Comparison of ENCODE assay signal across 28 mouse cellular contexts in the genomic region with DNA sequence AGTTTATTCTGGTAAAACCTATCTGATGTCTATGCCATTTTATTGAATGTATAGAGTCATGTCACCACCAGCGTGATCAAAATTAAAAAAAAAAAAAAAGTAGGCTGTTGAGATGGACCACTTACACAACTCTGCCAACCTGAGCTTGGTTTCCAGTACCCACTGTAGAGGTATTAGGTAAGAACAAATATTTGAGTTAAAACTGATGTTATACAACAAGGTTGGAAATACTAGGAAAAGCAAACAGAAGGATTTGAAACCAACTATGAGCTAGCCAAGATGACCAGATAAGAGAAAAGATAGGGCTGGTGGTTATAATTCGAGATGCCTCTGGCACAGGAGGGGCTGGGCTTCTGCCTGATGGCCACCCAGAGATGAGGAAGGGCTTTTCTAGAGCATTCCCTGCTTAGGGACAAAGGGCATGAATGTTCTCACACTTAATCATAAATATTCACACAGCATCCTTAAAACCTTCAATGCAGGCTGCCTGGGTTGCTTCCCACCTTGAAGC.
"Had no signal": no experiment of that assay in that cellular context is flagged by ENCODE, and none has a peak within 500 bp of the region (broad histone marks: within the 10 kb centered on the region; RNA-seq: fewer than 3 reads in every experiment).

No protein-coding gene starts in this region.

- H3K4me2 ChIP-seq: embryonic facial prominence, embryonic 12.5 days; embryonic facial prominence, embryonic 13.5 days; embryonic facial prominence, embryonic 15.5 days; forebrain, embryonic 12.5 days; forebrain, embryonic 13.5 days; forebrain, embryonic 15.5 days had no signal

- H3K4me1 ChIP-seq: embryonic facial prominence, embryonic 12.5 days; embryonic facial prominence, embryonic 15.5 days; forebrain, embryonic 10.5 days; forebrain, embryonic 12.5 days; forebrain, embryonic 13.5 days; forebrain, embryonic 15.5 days had no signal

- H3K9me3 ChIP-seq: embryonic facial prominence, embryonic 10.5 days; embryonic facial prominence, embryonic 12.5 days; embryonic facial prominence, embryonic 13.5 days; embryonic facial prominence, embryonic 15.5 days; forebrain, embryonic 10.5 days; forebrain, embryonic 12.5 days; forebrain, embryonic 13.5 days; forebrain, embryonic 15.5 days had no signal

- H3K27me3 ChIP-seq: embryonic facial prominence, embryonic 12.5 days; embryonic facial prominence, embryonic 15.5 days; forebrain, embryonic 12.5 days; forebrain, embryonic 13.5 days; forebrain, embryonic 15.5 days had no signal

- H3K4me3 ChIP-seq: embryonic facial prominence, embryonic 10.5 days; embryonic facial prominence, embryonic 12.5 days; embryonic facial prominence, embryonic 13.5 days; embryonic facial prominence, embryonic 15.5 days; erythroblast, embryonic 14.5 days; forebrain, embryonic 10.5 days; forebrain, embryonic 12.5 days; forebrain, embryonic 13.5 days; forebrain, embryonic 15.5 days; gastrocnemius, adult 2 months had no signal

- H3K27ac ChIP-seq: embryonic facial prominence, embryonic 10.5 days; embryonic facial prominence, embryonic 12.5 days; embryonic facial prominence, embryonic 13.5 days; embryonic facial prominence, embryonic 15.5 days; forebrain, embryonic 10.5 days; forebrain, embryonic 12.5 days; forebrain, embryonic 13.5 days; forebrain, embryonic 15.5 days; gastrocnemius, adult 2 months had no signal

- H3K9ac ChIP-seq: embryonic facial prominence, embryonic 12.5 days; embryonic facial prominence, embryonic 13.5 days; embryonic facial prominence, embryonic 15.5 days; forebrain, embryonic 12.5 days; forebrain, embryonic 13.5 days; forebrain, embryonic 15.5 days; forebrain, postnatal 0 days had no signal

- DNase-seq: cerebellum, adult 2 months; cerebellum, adult 8-10 months; cerebellum, adult 9-10 months; cerebellum, adult 9-11 months; cerebellum, postnatal 10 days; cerebellum, postnatal 14 days; cerebellum, postnatal 25 days; cerebellum, postnatal 36 days; embryo, embryonic 11 days; forebrain, postnatal 0 days; gastrocnemius, adult 2 months; gastrocnemius, postnatal 10 days; gastrocnemius, postnatal 14 days; gastrocnemius, postnatal 25 days; gastrocnemius, postnatal 36 days; heart, adult 11 months; heart, adult 18-20 months had no signal

- ATAC-seq: forebrain, embryonic 13.5 days; forebrain, embryonic 14.5 days; forebrain, embryonic 15.5 days; forebrain, embryonic 16.5 days; forebrain, postnatal 0 days had no signal

- H3K36me3 ChIP-seq: embryonic facial prominence, embryonic 10.5 days; embryonic facial prominence, embryonic 12.5 days; embryonic facial prominence, embryonic 13.5 days; embryonic facial prominence, embryonic 15.5 days; forebrain, embryonic 10.5 days; forebrain, embryonic 12.5 days; forebrain, embryonic 15.5 days had no signal
